In genomic region chr1:89622801-89623200, GRCm38 (mm10) we compare ENCODE assay signal across 20 mouse cellular contexts.
A peak's percentile ranks its signal among the peaks of the same experiment; 100 is the strongest.
DNase-seq lines count a peak whose midpoint lies in the region; ATAC-seq and TF ChIP-seq lines count a peak whose summit lies in the region.
"Had no signal": no experiment of that assay in that cellular context is flagged by ENCODE, and none has a peak within 500 bp of the region (broad histone marks: within the 10 kb centered on the region; RNA-seq: fewer than 3 reads in every experiment).

No protein-coding gene starts in this region.

- H3K4me1 ChIP-seq in heart, embryonic 15.5 days (replicated peaks): peaks cover 79% of the 10 kb centered on the region
- peaks cover 12% of the 10 kb centered on the region for H3K4me1 ChIP-seq in forebrain, embryonic 16.5 days (replicated peaks; ENCODE audit: control insufficient read depth, insufficient read depth, low read length)

- no peaks in the 10 kb centered on the region for H3K27me3 ChIP-seq in heart, embryonic 15.5 days
- H3K27me3 ChIP-seq in forebrain, embryonic 16.5 days (replicated peaks; ENCODE audit: control insufficient read depth, insufficient read depth, low read length): no peaks in the 10 kb centered on the region
- H3K27me3 ChIP-seq: forebrain, embryonic 15.5 days; limb, embryonic 13.5 days had no signal

- no peak overlapping the region for H3K9ac ChIP-seq in heart, embryonic 15.5 days
- no peak overlapping the region for H3K9ac ChIP-seq in forebrain, embryonic 16.5 days (replicated peaks; ENCODE audit: low read depth, low read length)
- H3K9ac ChIP-seq: forebrain, embryonic 15.5 days; limb, embryonic 13.5 days had no signal

- H3K27ac ChIP-seq in layer of hippocampus, adult 2 months: peak overlapping the region; percentile 39; the same call in 1 of the 2 replicates
- H3K27ac ChIP-seq in heart, embryonic 15.5 days: peak overlapping the region; percentile 84
- H3K27ac ChIP-seq in forebrain, embryonic 16.5 days (ENCODE audit: low read length): no peak overlapping the region
- H3K27ac ChIP-seq: forebrain, embryonic 15.5 days; hindbrain, postnatal 0 days; limb, embryonic 13.5 days had no signal

- no peaks in the 10 kb centered on the region for H3K9me3 ChIP-seq in heart, embryonic 15.5 days (replicated peaks)
- no peaks in the 10 kb centered on the region for H3K9me3 ChIP-seq in forebrain, embryonic 16.5 days (ENCODE audit: control insufficient read depth, low read length)
- H3K9me3 ChIP-seq: forebrain, embryonic 15.5 days; limb, embryonic 13.5 days had no signal

- ATAC-seq in heart, embryonic 15.5 days (replicated peaks; ENCODE audit: insufficient number of reproducible peaks, insufficient read depth, low FRiP score, low read depth): no peak
- ATAC-seq in activated CD4-positive, CD25-positive, alpha-beta regulatory T cell, adult 4 months: no peak
- no peak for ATAC-seq in forebrain, embryonic 16.5 days
- ATAC-seq: forebrain, embryonic 15.5 days had no signal

- TF ChIP-seq CTCF in layer of hippocampus, adult 2 months (conservative IDR thresholded peaks at IDR 0.05): no peak

- H3K4me2 ChIP-seq in heart, embryonic 15.5 days: no peak overlapping the region; the same call in 1 of the 2 replicates
- no peak overlapping the region for H3K4me2 ChIP-seq in forebrain, embryonic 16.5 days (ENCODE audit: low read length)
- H3K4me2 ChIP-seq: forebrain, embryonic 15.5 days; limb, embryonic 13.5 days had no signal

- H3K4me3 ChIP-seq in layer of hippocampus, adult 2 months: no peak overlapping the region
- H3K4me3 ChIP-seq in heart, embryonic 15.5 days: no peak overlapping the region
- no peak overlapping the region for H3K4me3 ChIP-seq in forebrain, embryonic 16.5 days (replicated peaks; ENCODE audit: low read length)
- H3K4me3 ChIP-seq: forebrain, embryonic 15.5 days; limb, embryonic 13.5 days had no signal

- no peaks in the 10 kb centered on the region for H3K36me3 ChIP-seq in heart, embryonic 15.5 days
- H3K36me3 ChIP-seq in forebrain, embryonic 16.5 days (ENCODE audit: control insufficient read depth, insufficient read depth): no peaks in the 10 kb centered on the region
- H3K36me3 ChIP-seq: forebrain, embryonic 15.5 days had no signal

- WGBS in heart, embryonic 15.5 days: 39% methylated on average over 7 of the region's 7 CpGs
- 70% methylated on average over 7 of the region's 7 CpGs for WGBS in forebrain, embryonic 16.5 days

- DNase-seq in gastrocnemius, adult 18-20 months (ENCODE audit: low spot score): peak; percentile 52
- no peak for DNase-seq in gastrocnemius, postnatal 10 days
- no peak for DNase-seq in layer of hippocampus, adult 2 months (ENCODE audit: low spot score in 2 of 2)
- no peak for DNase-seq in layer of hippocampus, adult 9-10 months (ENCODE audit: low spot score)
- DNase-seq in cerebellum, adult 18-20 months: peak; percentile 63 to 75
- DNase-seq: adrenal gland, adult 2 months; B cell, adult 2 months; embryo, embryonic 11 days; kidney, adult 2 months; kidney, postnatal 25 days; layer of hippocampus, postnatal 36 days; lung, postnatal 14 days; right cerebral cortex, postnatal 4 days; thymus, adult 18-20 months had no signal

Comparison
In these comparisons a context has a peak if more than half of its experiments do, and no peak if none do; other contexts are left out.
1. DNase-seq: peak in gastrocnemius, adult 18-20 months (single experiment) and cerebellum, adult 18-20 months (2 of 2); none in gastrocnemius, postnatal 10 days (single experiment), layer of hippocampus, adult 2 months (0 of 2) and layer of hippocampus, adult 9-10 months (single experiment).